Mouse (Mus musculus) midbrain, embryonic 15.5 days (tissue): ENCODE measurements around the gene Pard3. TPM values are rescaled to one million over a fixed set of nuclear protein-coding genes. Genes with fewer than 3 reads are reported as not detected.

Experiments
- ATAC-seq: fragments of 200-750 bp; cut with Nextera tagmentation; replicated peaks from 2 replicates; pipeline ENCODE4 v1.8.0; 2017; ENCODE audit warnings: moderate TSS enrichment
- H3K27ac ChIP-seq: fragments of 300-500 bp; sonication (generic); 2 replicates; pipeline ENCODE4 v1.5.1; 2015; ENCODE audit warnings: mild to moderate bottlenecking, inconsistent platforms
- H3K27me3 ChIP-seq: fragments of 300-500 bp; sonication (generic); replicated peaks from 2 replicates; pipeline ENCODE4 v1.6.1; 2015; ENCODE audit warnings: inconsistent platforms
- H3K36me3 ChIP-seq: fragments of 300-500 bp; sonication (generic); replicated peaks from 2 replicates; pipeline ENCODE4 v1.6.1; 2015; ENCODE audit warnings: inconsistent platforms
- H3K4me1 ChIP-seq: fragments of 300-500 bp; sonication (generic); 2 replicates; pipeline ENCODE4 v1.6.1; 2015; ENCODE audit warnings: inconsistent platforms
- H3K4me2 ChIP-seq: fragments of 300-500 bp; sonication (generic); 2 replicates; pipeline ENCODE4 v1.6.1; 2015; ENCODE audit warnings: inconsistent platforms, mild to moderate bottlenecking, moderate library complexity
- H3K4me3 ChIP-seq: fragments of 300-500 bp; sonication (generic); 2 replicates; pipeline ENCODE4 v1.5.1; 2015; ENCODE audit warnings: mild to moderate bottlenecking, inconsistent platforms
- H3K9ac ChIP-seq: fragments of 300-500 bp; sonication (generic); 2 replicates; pipeline ENCODE4 v1.6.1; 2015; ENCODE audit warnings: mild to moderate bottlenecking, inconsistent platforms
- H3K9me3 ChIP-seq: fragments of 300-500 bp; sonication (generic); 2 replicates; pipeline ENCODE4 v1.6.1; 2016; ENCODE audit warnings: inconsistent platforms
- WGBS: fragments of 180-500 bp; shearing (Covaris S2); methylation state at CpG from one replicate; pipeline ENCODE4 v1.1.7; 2015; ENCODE audit warnings: mixed read lengths; 5-methylcytosine and 5-hydroxymethylcytosine counted together
- polyA plus RNA-seq: library from polyadenylated mRNA; unstranded; fragments of >200 nt; fragmentation: Nextera tagmentation; extraction: Ambion mirVana; gene quantifications from 2 replicates; pipeline ENCODE4 v1.2.1, GENCODE M21; 2015

Pard3 gene
- polyA plus RNA-seq, 1 experiment from 2014 or later: 21.6 TPM

DNA sequence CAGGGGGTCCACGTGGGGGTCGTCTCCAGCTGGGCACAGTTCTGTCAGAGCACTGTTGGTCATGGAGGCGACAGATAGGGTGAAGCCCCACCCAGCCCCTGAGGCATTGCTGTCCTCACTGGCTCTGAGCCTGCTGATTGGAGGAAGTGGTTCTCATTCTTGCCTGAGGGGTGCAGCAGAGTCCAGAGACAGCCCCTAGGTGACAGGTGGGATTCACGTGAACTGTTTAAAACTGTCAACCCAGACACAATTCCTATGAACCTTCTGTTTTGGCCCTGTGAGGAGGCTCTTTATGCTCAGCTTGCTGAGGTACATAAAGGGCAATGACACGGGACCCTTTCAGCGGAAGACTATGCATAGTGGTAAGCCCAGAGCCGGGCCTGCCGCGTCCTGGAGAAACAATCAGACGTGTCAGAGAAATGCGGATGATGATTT, 488.5 kb downstream of the Pard3 start:
- ATAC-seq: peak; percentile 64
- 38% methylated on average over 11 of the region's 11 CpGs for WGBS

DNA sequence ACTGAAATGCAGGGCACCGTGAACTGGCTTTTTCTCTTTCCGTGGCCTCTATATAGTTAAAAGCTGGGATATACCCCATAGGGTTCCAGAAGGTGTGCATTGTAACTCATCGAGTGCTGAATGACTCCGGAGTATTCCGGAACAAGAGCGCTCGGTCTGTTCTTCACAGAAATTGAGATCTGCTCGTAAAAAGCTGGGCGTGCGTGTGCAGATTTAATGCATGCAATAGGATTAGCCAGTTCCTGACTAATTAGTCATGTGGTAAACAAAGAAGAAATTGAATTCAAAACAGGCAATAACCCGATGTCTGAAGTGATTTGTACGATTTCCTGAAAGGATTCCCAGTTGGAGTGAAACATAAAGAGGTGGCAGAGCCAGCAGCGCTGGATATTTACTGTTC, 489.1 kb downstream of the Pard3 start:
- no peak overlapping the region for H3K4me2 ChIP-seq
- no peaks in the 10 kb centered on the region for H3K36me3 ChIP-seq
- H3K4me1 ChIP-seq: peaks cover 42% of the 10 kb centered on the region
- peak overlapping the region; percentile 51 for H3K27ac ChIP-seq
- H3K9ac ChIP-seq: no peak overlapping the region
- WGBS: 38% methylated on average over 13 of the region's 13 CpGs
- H3K9me3 ChIP-seq: no peaks in the 10 kb centered on the region
- no peak; the same call in 1 of the 2 replicates for ATAC-seq
- H3K27me3 ChIP-seq: 0 out of 2 replicates have a peak, but pooled peaks cover 3% of the 10 kb centered on the region
- no peak overlapping the region for H3K4me3 ChIP-seq

More for the DNA sequence above, 488.5 kb downstream of the Pard3 start:
- Histone ChIP-seq H3K4me2 (peak overlapping the region; percentile 11), H3K9me3 (no peaks in the 10 kb centered on the region), H3K4me3 (no peak overlapping the region), H3K27ac (peak overlapping the region; percentile 51), H3K4me1 (peaks cover 39% of the 10 kb centered on the region), H3K9ac (no peak overlapping the region), H3K27me3 (0 out of 2 replicates have a peak, but pooled peaks cover 3% of the 10 kb centered on the region), H3K36me3 (no peaks in the 10 kb centered on the region)

DNA sequence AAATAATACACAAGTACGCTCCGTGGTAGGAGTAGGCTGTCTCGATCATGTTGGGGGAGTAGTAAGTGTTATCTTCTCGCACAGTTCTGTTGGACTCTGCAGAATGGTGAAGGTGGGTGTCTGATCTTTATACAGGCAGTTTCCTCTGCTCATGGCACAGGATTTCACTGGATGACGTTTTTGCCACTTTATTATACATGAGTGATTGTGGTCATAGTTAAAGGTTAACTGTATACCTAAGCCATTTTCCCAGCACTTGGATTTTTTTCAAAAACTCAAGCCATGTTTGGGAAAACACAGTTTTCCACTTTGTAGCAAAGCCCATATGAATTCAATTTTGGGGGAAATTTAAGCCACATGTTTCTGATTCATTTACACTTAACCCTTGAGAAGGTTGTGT, 489.9 kb downstream of the Pard3 start:
- Histone ChIP-seq H3K27ac (0 out of 2 replicates have a peak overlapping the region, but pooled peaks have one; percentile 15), H3K9ac (no peak overlapping the region), H3K4me3 (no peak overlapping the region), H3K4me1 (peaks cover 42% of the 10 kb centered on the region), H3K9me3 (no peaks in the 10 kb centered on the region), H3K36me3 (no peaks in the 10 kb centered on the region), H3K27me3 (0 out of 2 replicates have a peak, but pooled peaks cover 3% of the 10 kb centered on the region), H3K4me2 (no peak overlapping the region)
- no peak for ATAC-seq
- WGBS: 76% methylated on average over 5 of the region's 5 CpGs

DNA sequence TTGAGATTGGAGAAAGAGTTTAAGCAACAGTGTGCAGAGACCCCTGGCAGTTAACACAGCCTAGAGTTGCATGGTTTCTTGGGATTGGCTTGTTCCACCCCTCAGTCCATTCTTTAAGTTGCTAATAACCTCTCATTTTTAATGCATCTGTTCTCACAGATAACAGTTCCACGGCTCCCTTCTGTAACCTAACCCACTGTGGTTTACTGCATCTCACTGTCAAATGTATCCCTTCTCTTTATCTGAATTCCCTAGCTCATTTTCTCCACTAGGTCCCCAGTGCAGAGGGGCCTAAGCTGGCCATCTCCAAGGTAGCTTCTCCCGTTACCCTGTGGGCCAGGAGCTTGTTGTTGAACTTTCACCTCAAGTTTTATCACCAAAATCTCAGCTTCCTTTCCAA, 492.1 kb downstream of the Pard3 start:
- WGBS: 67% methylated on average over 2 of the region's 2 CpGs
- no peak overlapping the region for H3K9ac ChIP-seq
- no peak overlapping the region for H3K27ac ChIP-seq
- no peak for ATAC-seq
- no peak overlapping the region for H3K4me3 ChIP-seq
- no peak overlapping the region for H3K4me2 ChIP-seq
- H3K36me3 ChIP-seq: no peaks in the 10 kb centered on the region
- peaks cover 35% of the 10 kb centered on the region for H3K4me1 ChIP-seq
- H3K9me3 ChIP-seq: no peaks in the 10 kb centered on the region
- H3K27me3 ChIP-seq: 0 out of 2 replicates have a peak, but pooled peaks cover 3% of the 10 kb centered on the region

DNA sequence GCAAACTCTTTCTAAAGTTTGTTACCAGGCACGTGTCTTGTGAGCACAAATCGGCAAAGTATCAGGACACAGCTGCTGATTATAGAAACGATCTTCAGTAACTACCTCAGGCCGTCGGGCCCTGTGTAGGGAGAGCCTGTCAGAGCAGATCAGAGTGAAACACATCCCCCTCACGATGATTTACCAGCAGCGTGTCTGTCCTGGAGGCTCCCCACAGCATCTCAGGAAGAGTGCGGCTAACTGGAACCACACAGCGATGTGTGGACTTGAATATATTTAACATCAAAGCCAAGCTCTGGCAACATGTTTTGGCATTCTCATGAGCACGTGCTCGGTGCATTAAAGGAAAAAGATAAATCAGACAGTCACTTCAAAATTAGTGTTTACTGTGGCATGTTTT, 493.3 kb downstream of the Pard3 start:
- no peak overlapping the region for H3K27ac ChIP-seq
- H3K9ac ChIP-seq: no peak overlapping the region
- WGBS: 12% methylated on average over 11 of the region's 11 CpGs
- H3K27me3 ChIP-seq: 0 out of 2 replicates have a peak, but pooled peaks cover 3% of the 10 kb centered on the region
- H3K4me3 ChIP-seq: no peak overlapping the region
- H3K4me1 ChIP-seq: peaks cover 27% of the 10 kb centered on the region
- no peaks in the 10 kb centered on the region for H3K36me3 ChIP-seq
- H3K4me2 ChIP-seq: no peak overlapping the region
- no peaks in the 10 kb centered on the region for H3K9me3 ChIP-seq
- peak; percentile 74 for ATAC-seq

DNA sequence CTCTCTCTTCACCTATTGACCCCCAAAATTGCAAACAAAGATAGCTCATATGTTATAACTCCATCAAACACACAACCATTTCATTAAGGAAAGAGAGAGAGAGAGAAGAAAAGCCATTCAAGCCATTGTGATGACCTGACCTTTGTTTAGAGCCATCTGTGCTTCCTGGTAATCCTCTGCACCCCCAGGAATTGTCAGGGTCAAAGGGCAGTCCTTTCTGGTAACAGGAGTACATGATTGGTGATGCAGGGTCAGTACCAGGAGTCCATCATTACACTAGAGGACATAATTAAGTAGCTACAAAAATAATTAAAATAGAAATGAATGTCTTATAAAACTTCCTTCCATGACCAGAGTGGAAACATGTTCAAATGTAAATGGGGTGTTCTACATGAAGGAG, 493.9 kb downstream of the Pard3 start:
- no peak overlapping the region for H3K9ac ChIP-seq
- no peak for ATAC-seq
- H3K4me1 ChIP-seq: peaks cover 21% of the 10 kb centered on the region
- 0 out of 2 replicates have a peak, but pooled peaks cover 3% of the 10 kb centered on the region for H3K27me3 ChIP-seq
- no peaks in the 10 kb centered on the region for H3K36me3 ChIP-seq
- no peak overlapping the region for H3K4me3 ChIP-seq
- no peaks in the 10 kb centered on the region for H3K9me3 ChIP-seq
- H3K4me2 ChIP-seq: no peak overlapping the region
- H3K27ac ChIP-seq: no peak overlapping the region

DNA sequence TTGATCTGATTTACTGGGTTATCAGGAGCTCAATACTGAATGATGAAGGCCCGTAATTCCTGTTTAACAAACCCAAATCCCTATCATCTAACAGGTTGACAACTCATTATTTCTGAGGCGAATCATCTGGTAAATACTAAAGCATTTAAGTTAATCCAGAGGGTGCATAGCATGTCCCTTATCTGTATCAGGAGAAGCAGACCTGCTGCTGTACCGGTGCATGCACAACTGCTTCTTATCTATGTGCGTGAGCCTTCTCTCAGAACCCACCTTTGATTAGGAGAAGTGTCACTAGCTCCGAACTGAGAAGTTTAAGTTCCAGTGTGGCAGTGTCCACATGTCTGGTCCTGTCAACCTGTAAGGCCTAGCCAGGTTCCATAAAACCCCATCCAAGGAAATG, 499.9 kb downstream of the Pard3 start:
- Histone ChIP-seq H3K27me3 (no peaks in the 10 kb centered on the region), H3K36me3 (no peaks in the 10 kb centered on the region), H3K27ac (no peak overlapping the region), H3K4me1 (no peaks in the 10 kb centered on the region), H3K9me3 (no peaks in the 10 kb centered on the region), H3K9ac (no peak overlapping the region), H3K4me2 (no peak overlapping the region), H3K4me3 (no peak overlapping the region)
- 92% methylated on average over 5 of the region's 5 CpGs for WGBS
- ATAC-seq: no peak

DNA sequence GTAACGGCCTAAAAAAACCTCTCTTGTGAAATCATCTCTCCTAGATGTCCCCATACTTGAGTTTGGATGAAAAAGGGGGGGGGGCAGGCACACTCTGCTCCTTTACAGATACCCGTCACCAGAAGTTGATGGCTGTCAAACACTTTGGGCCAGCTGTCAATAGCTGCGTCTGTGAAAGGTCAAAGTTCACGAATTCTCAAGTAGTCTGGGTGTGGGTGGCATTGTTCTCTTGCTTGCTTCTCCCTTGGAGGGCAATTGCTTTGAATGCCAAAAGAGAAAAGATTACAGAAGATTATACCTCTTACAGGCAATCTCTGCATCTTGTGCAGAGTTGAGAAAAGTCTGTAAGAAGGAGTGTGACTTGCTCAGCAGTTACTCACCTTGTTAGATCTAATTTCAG, 500.7 kb downstream of the Pard3 start:
- WGBS: 31% methylated on average over 4 of the region's 4 CpGs
- no peaks in the 10 kb centered on the region for H3K4me1 ChIP-seq
- H3K27me3 ChIP-seq: no peaks in the 10 kb centered on the region
- H3K36me3 ChIP-seq: no peaks in the 10 kb centered on the region
- H3K9ac ChIP-seq: no peak overlapping the region
- ATAC-seq: no peak
- H3K27ac ChIP-seq: no peak overlapping the region
- no peak overlapping the region for H3K4me3 ChIP-seq
- no peaks in the 10 kb centered on the region for H3K9me3 ChIP-seq
- no peak overlapping the region for H3K4me2 ChIP-seq

DNA sequence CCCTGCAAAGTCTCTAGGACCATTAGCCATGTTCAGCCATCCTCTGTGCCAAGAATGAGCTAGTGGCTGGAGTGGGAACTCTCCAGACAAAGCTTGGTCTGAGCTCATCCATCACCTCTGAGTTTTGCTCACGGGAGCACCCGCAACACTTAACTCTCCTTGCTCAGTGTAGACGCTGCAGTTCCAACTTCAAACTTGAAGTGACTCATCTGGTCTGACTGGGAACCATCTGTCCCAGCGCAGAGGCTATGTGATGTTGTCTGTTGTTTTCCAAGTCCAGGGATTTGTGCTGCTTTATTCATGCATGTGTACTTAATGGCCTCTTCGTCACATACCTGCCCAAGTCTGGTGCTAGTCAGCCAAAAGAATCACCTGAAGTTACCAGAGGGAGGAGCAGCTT, 505.5 kb downstream of the Pard3 start:
- Histone ChIP-seq H3K4me3 (no peak overlapping the region), H3K4me2 (no peak overlapping the region), H3K36me3 (no peaks in the 10 kb centered on the region), H3K4me1 (no peaks in the 10 kb centered on the region), H3K27ac (no peak overlapping the region), H3K9ac (no peak overlapping the region), H3K27me3 (no peaks in the 10 kb centered on the region), H3K9me3 (no peaks in the 10 kb centered on the region)
- 92% methylated on average over 5 of the region's 5 CpGs for WGBS
- ATAC-seq: no peak

DNA sequence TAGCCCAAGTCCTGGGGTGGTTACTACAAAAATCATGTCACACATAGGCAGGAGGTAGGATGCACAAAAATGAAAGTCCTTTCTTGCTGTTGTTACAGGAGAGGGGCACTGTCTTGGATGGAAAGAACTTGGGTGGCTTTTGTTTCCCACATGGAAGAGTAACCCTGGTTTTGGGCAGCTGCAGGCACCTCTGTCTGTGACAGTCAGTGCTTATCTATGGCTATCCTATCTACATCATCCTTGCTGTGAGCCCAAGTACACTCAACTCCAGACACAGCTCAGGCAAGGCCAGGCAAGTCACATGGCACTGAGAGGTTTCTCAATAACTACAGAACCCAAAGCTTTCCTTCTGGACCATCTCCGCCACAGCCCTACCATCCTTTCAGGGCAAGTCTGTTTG, 506.8 kb downstream of the Pard3 start:
- no peak overlapping the region for H3K4me2 ChIP-seq
- no peak for ATAC-seq
- H3K27me3 ChIP-seq: no peaks in the 10 kb centered on the region
- H3K9ac ChIP-seq: no peak overlapping the region
- H3K4me3 ChIP-seq: no peak overlapping the region
- no peaks in the 10 kb centered on the region for H3K9me3 ChIP-seq
- no peaks in the 10 kb centered on the region for H3K36me3 ChIP-seq
- WGBS: 96% methylated on average over 1 of the region's 1 CpGs
- H3K27ac ChIP-seq: no peak overlapping the region
- H3K4me1 ChIP-seq: no peaks in the 10 kb centered on the region

DNA sequence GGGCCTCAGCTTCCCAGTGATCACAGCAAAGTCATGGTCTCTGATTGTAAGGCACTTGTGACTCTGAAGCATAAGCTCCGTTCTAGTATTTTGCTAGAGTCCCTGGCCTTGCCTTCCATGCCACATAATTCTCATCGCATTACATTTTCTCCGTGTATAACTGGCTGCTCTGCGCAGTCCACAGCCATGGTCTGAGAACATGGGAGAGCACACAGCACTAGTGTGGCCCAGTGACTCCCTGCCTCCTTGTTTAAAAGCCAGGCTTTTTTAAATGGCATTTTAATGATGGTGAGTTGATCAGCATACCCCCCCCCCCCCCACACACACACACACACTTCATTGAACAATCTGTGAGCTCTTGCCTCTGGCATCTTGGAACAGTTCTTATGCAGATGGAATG, 508.8 kb downstream of the Pard3 start:
- Histone ChIP-seq H3K36me3 (no peaks in the 10 kb centered on the region), H3K27me3 (no peaks in the 10 kb centered on the region), H3K4me2 (no peak overlapping the region), H3K9me3 (no peaks in the 10 kb centered on the region), H3K4me3 (no peak overlapping the region), H3K4me1 (no peaks in the 10 kb centered on the region), H3K9ac (no peak overlapping the region), H3K27ac (no peak overlapping the region)
- 81% methylated on average over 4 of the region's 4 CpGs for WGBS
- ATAC-seq: no peak

DNA sequence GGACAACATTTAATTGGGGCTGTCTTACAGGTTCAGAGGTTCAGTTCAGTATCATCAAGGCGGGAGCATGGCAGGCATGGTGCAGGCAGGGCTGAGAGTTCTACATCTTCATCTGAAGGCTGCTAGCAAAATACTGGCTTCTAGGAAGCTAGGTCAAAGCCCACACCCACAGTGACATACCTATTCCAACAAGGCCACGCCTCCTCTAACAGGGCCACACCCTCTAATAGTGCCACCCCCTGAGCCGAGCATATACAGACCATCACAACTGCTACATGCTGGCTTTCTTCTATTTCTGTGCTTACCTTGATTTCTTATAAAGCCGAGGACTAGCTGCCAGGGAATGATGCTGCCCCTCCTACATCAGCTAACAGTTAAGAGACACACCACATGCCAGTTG, 513.0 kb downstream of the Pard3 start:
- Histone ChIP-seq H3K9ac (no peak overlapping the region), H3K27me3 (no peaks in the 10 kb centered on the region), H3K9me3 (no peaks in the 10 kb centered on the region), H3K36me3 (no peaks in the 10 kb centered on the region), H3K4me1 (no peaks in the 10 kb centered on the region; the same call in 1 of the 2 replicates), H3K4me2 (no peak overlapping the region), H3K4me3 (no peak overlapping the region), H3K27ac (no peak overlapping the region)
- WGBS: 94% methylated on average over 4 of the region's 4 CpGs
- ATAC-seq: no peak

DNA sequence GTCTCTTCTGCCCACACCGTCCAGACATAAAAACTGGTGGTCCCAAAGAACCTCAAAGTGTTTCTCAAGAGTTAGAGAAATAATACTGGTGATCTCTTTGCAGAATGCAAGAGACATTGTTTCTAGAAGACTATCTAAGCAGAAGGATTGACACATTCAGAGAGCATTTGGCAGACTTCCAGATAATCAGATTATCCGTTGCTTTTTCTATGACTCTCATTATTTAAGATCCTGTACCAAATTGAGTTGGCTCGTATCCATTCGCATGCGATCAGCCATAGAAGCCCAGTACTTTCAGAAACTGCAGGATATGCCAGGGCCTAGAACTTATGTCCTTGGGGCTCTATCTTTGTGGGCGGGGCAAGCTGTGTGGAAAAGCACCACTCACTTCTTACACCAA, 514.0 kb downstream of the Pard3 start:
- Histone ChIP-seq H3K4me1 (no peaks in the 10 kb centered on the region; the same call in 1 of the 2 replicates), H3K27me3 (no peaks in the 10 kb centered on the region), H3K27ac (no peak overlapping the region), H3K4me2 (no peak overlapping the region), H3K36me3 (no peaks in the 10 kb centered on the region), H3K4me3 (no peak overlapping the region), H3K9me3 (no peaks in the 10 kb centered on the region), H3K9ac (no peak overlapping the region)
- 36% methylated on average over 6 of the region's 6 CpGs for WGBS
- ATAC-seq: no peak
